Mouse (Mus musculus) CH12.LX (cell line): Measurements from ENCODE around the gene Thbs1.

Source experiments
- CTCF ChIP-seq, 2 experiments: IDR thresholded peaks in 1 of 2; conservative IDR thresholded peaks in 1 of 2; 2 replicates each; pipeline ENCODE4 v1.5.1; 2011 to 2012; ENCODE audit warnings: low read depth in 2 of 2, low read length in 2 of 2, improper control_type of control experiment in 1 of 2, inconsistent platforms in 1 of 2, mild to moderate bottlenecking in 1 of 2, moderate library complexity in 1 of 2
- MAX ChIP-seq: IDR thresholded peaks from 2 replicates; pipeline ENCODE4 v1.6.1; 2011; ENCODE audit warnings: low read length, improper control_type of control experiment
- MAZ ChIP-seq: IDR thresholded peaks from 2 replicates; pipeline ENCODE4 v1.6.1; 2012; ENCODE audit warnings: low read depth, mild to moderate bottlenecking, inconsistent platforms, low read length, improper control_type of control experiment, moderate library complexity
- MYC ChIP-seq: IDR thresholded peaks from 2 replicates; pipeline ENCODE4 v1.6.1; 2011; ENCODE audit warnings: low read depth, mild to moderate bottlenecking, improper control_type of control experiment, low read length
- PAX5 ChIP-seq: IDR thresholded peaks from 2 replicates; pipeline ENCODE4 v1.6.1; 2012; ENCODE audit warnings: low read length, inconsistent platforms, mixed read lengths
- POLR2A ChIP-seq: IDR thresholded peaks from 2 replicates; pipeline ENCODE4 v1.6.1; 2011; ENCODE audit warnings: low read depth, mild to moderate bottlenecking, improper control_type of control experiment, low read length
- RAD21 ChIP-seq: IDR thresholded peaks from 2 replicates; pipeline ENCODE4 v1.6.1; 2011; ENCODE audit warnings: low read depth, mild to moderate bottlenecking, low read length, improper control_type of control experiment, moderate library complexity
- SMC3 ChIP-seq: IDR thresholded peaks from 2 replicates; pipeline ENCODE4 v1.6.1; 2011; ENCODE audit warnings: low read depth, low read length, improper control_type of control experiment
- TCF12 ChIP-seq: IDR thresholded peaks from 2 replicates; pipeline ENCODE4 v1.6.1; 2014; ENCODE audit warnings: low read depth, mild to moderate bottlenecking, inconsistent platforms, low read length, improper control_type of control experiment
- ZC3H11A ChIP-seq: IDR thresholded peaks from 2 replicates; pipeline ENCODE4 v1.6.1; 2012; ENCODE audit warnings: low read depth, mild to moderate bottlenecking, inconsistent platforms, low read length, improper control_type of control experiment
- ZKSCAN1 ChIP-seq: IDR thresholded peaks from 2 replicates; pipeline ENCODE4 v1.6.1; 2012; ENCODE audit warnings: low read depth, inconsistent platforms, low read length, improper control_type of control experiment, borderline replicate concordance
- ZNF384 ChIP-seq: IDR thresholded peaks from 2 replicates; pipeline ENCODE4 v1.6.1; 2012; ENCODE audit warnings: low read depth, low read length, improper control_type of control experiment, inconsistent platforms

- TF ChIP-seq MYC: no peak
- TF ChIP-seq CTCF (conservative IDR thresholded peaks at IDR 0.05 in 1 of 2, IDR thresholded peaks at IDR 0.05 in 1 of 2; ENCODE audit: low read depth in 2 of 2, low read length in 2 of 2): no peak
- TF ChIP-seq MAX: no peak
- TF ChIP-seq ZNF384: no peak
- no peak for TF ChIP-seq POLR2A
- TF ChIP-seq RAD21: no peak
- TF ChIP-seq SMC3: no peak
- no peak for TF ChIP-seq ZC3H11A
- no peak for TF ChIP-seq TCF12
- no peak for TF ChIP-seq ZKSCAN1
- TF ChIP-seq MAZ: no peak
- no peak for TF ChIP-seq PAX5
Measured at GRCm38 (mm10) chr2:118158095-118158494, 46.4 kb downstream of the Thbs1 start.
